Mouse (Mus musculus) midbrain, postnatal 0 days (tissue): ENCODE results near the gene Zfp672. TPM values are rescaled to one million over a fixed set of nuclear protein-coding genes. Genes with fewer than 3 reads are reported as not detected.
"Not testable (repeated sequence)": the region's sequence is repeated elsewhere in the genome, so short reads cannot be mapped to it uniquely, and the experiment has no call there.

Experiments
- ATAC-seq: fragments of 200-750 bp; cut with Nextera tagmentation; 2 replicates; pipeline ENCODE4 v1.8.0; 2017; ENCODE audit warnings: moderate number of reproducible peaks, mild to moderate bottlenecking, moderate TSS enrichment, moderate library complexity; ENCODE audit not compliant: low FRiP score
- DNase-seq: peaks from one replicate; pipeline ENCODE4 v3.0.0-alpha.2; 2015; ENCODE audit warnings: low spot score
- H3K27ac ChIP-seq: fragments of 300-500 bp; sonication (generic); 2 replicates; pipeline ENCODE4 v1.5.1; 2014; ENCODE audit warnings: low read depth, mild to moderate bottlenecking, low read length, mixed read lengths
- H3K27me3 ChIP-seq: fragments of 300-500 bp; sonication (generic); 2 replicates; pipeline ENCODE4 v1.6.1; 2014; ENCODE audit warnings: low read length, control low read depth, mixed read lengths; ENCODE audit not compliant: insufficient read depth
- H3K36me3 ChIP-seq: fragments of 300-500 bp; sonication (generic); 2 replicates; pipeline ENCODE4 v1.6.1; 2014; ENCODE audit warnings: low read length, control low read depth, mixed read lengths; ENCODE audit not compliant: insufficient read depth
- H3K4me1 ChIP-seq: fragments of 300-500 bp; sonication (generic); 2 replicates; pipeline ENCODE4 v1.6.1; 2014; ENCODE audit warnings: mild to moderate bottlenecking, control low read depth, antibody characterized with exemption, low read length, mixed read lengths; ENCODE audit not compliant: insufficient read depth
- H3K4me2 ChIP-seq: fragments of 300-500 bp; sonication (generic); 2 replicates; pipeline ENCODE4 v1.6.1; 2014; ENCODE audit warnings: low read depth, mild to moderate bottlenecking, low read length, mixed read lengths; ENCODE audit not compliant: poor library complexity, severe bottlenecking
- H3K4me3 ChIP-seq: fragments of 300-500 bp; sonication (generic); 2 replicates; pipeline ENCODE4 v1.5.1; 2014; ENCODE audit warnings: low read depth, mild to moderate bottlenecking, low read length, moderate library complexity
- H3K9ac ChIP-seq: fragments of 300-500 bp; sonication (generic); replicated peaks from 2 replicates; pipeline ENCODE4 v1.6.1; 2014; ENCODE audit warnings: mild to moderate bottlenecking, low read length, moderate library complexity, mixed read lengths; ENCODE audit not compliant: poor library complexity, severe bottlenecking
- H3K9me3 ChIP-seq: fragments of 300-500 bp; sonication (generic); 2 replicates; pipeline ENCODE4 v1.6.1; 2016; ENCODE audit warnings: low read length, control low read depth
- CTCF ChIP-seq: IDR thresholded peaks from 2 replicates; pipeline ENCODE4 v1.5.1; 2016; ENCODE audit warnings: antibody characterized with exemption, mild to moderate bottlenecking
- WGBS: fragments of 180-500 bp; shearing (Covaris S2); extraction: QIAGEN DNeasy Blood & Tissue Kit; methylation state at CpG from one replicate; pipeline ENCODE4 v1.1.7; 2014; 5-methylcytosine and 5-hydroxymethylcytosine counted together
- polyA plus RNA-seq: library from polyadenylated mRNA; unstranded; fragments of >200 nt; fragmentation: Nextera tagmentation; extraction: Ambion mirVana; gene quantifications from 2 replicates; pipeline ENCODE4 v1.2.1, GENCODE M21; 2015
- total RNA-seq: library from RNA; depleted of rRNA; stranded (reverse); fragments of >200 nt; gene quantifications from 2 replicates; pipeline ENCODE4 v1.2.3, GENCODE M21; 2014; rRNA removed

The Zfp672 gene
- 38.1 and 42.1 TPM in 2 replicates for total RNA-seq
- 41.1 and 46.9 TPM in 2 replicates for polyA plus RNA-seq

DNA sequence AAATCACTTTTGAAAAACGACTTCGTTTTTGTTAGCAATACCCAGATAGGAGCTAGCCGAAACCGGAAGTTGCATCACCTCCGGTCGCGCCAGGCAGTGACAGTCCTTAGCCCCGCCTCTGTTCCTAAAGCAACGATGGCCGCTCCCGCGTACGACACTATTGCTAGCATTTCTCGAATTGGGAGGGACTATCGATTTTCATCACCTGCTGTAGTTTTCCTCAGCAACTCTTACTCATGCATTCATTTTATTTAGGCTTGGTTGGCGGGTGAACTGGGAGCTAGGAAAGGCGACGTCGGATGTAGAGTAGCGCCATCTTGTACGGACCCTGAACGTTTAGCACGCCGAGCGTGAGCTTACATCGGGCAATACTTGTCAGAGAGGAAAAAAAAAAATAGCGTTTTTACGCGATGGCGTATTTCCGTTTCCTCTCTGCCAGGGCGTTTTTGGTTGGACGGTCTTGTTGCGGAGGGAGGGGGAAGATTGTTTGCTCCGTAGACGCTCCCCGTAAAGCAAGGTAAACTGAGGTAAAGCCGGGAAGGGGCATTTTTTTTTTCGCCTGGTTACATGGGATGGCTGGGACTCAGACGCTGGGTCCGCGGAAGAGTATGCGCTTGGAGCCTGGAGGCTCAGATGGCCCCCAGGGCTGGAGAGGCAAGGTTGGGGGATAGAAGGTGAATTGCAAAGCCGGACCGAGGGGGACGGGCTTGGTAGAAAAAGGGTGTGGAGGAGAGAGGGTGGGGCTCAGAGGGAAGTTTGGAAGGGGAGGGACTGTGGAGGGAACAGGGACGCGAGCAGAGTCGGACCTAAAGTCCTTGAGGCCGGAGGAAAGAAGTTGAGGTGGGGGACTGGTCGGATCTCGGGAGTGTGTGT, at the start of gene Zfp672, which contains the start of gene Sh3bp5l:
Gene Zfp672, minus strand, starts transcription at position 64 of the 873 bp plus-strand sequence.
Gene Sh3bp5l, plus strand, starts transcription at position 449 of the 873 bp plus-strand sequence.
- Histone ChIP-seq H3K4me3 (peak within 1 kb of the TSS; percentile 70), H3K36me3 (peaks cover 12% of the 10 kb centered on the region; the same call in 1 of the 2 replicates), H3K4me2 (peak within 1 kb of the TSS; percentile 96), H3K27ac (peak within 1 kb of the TSS; percentile 77), H3K9me3 (no peaks in the 10 kb centered on the region), H3K4me1 (peaks cover 21% of the 10 kb centered on the region), H3K9ac (peak within 1 kb of the TSS; percentile 84), H3K27me3 (no peaks in the 10 kb centered on the region)
- WGBS: under 1% methylated on average over 52 of the region's 52 CpGs
- no peak; the same call in 1 of the 2 replicates for TF ChIP-seq CTCF
- DNase-seq (peak; percentile 98), ATAC-seq (peak; percentile 95)

DNA sequence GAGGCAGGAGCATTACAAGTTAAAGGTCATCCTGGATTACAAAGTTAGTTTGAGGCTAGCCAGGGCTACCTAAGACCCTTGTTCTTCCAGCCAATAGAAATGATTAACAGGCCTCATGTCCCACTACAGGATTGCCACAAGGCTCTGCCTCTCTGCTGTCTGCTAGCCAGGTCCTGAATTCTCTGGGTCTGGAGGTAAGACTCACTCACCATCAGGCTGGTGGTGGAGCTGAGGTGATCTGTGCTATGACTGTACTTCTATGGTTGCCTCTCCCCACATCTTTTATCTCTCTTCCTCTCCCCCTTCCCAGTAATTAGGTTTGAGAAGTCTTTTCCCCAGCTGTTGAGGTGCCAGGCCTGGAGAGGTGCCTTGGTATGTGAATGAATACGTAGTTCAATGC, 49.4 kb upstream of the Zfp672 start:
- no peak overlapping the region for H3K4me2 ChIP-seq
- WGBS: 93% methylated on average over 1 of the region's 1 CpGs
- H3K4me1 ChIP-seq: no peaks in the 10 kb centered on the region
- H3K27me3 ChIP-seq: no peaks in the 10 kb centered on the region
- H3K4me3 ChIP-seq: no peak overlapping the region
- no peaks in the 10 kb centered on the region for H3K9me3 ChIP-seq
- DNase-seq (no peak), ATAC-seq (no peak)
- no peak overlapping the region for H3K27ac ChIP-seq
- H3K9ac ChIP-seq: no peak overlapping the region
- TF ChIP-seq CTCF: no peak
- no peaks in the 10 kb centered on the region for H3K36me3 ChIP-seq

DNA sequence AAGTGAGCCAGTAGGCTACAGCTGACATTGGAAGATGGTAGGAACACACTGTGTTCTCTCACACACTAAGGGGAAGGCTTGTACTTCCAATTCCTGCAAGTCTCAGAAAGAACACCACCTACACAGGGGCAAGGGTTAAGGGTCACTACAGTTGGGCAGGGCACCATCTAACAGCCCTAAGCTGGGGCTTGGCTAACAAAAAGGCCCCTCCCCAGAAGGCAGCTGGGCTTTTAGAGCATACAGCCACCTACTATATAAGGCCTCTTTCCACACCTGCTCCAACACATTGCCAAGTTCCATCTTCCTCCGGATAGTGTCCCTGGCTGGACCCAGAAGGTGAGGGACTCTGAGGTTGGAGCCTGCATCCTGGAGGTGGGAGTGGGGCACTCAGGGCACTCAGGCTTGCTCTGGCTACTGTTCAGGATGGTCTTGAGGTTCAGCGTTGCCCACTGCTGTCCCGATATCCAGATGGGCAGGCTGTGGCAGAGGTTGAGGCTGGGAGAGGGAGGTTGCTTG, 48.7 kb upstream of the Zfp672 start, which contains the start of gene Lypd8:
Gene Lypd8, plus strand, starts transcription at position 281 of the 516 bp plus-strand sequence.
- Histone ChIP-seq H3K9ac (no peak within 1 kb of the TSS), H3K4me3 (no peak within 1 kb of the TSS), H3K4me2 (no peak within 1 kb of the TSS), H3K9me3 (no peaks in the 10 kb centered on the region), H3K4me1 (no peaks in the 10 kb centered on the region), H3K27me3 (no peaks in the 10 kb centered on the region), H3K36me3 (no peaks in the 10 kb centered on the region), H3K27ac (no peak within 1 kb of the TSS)
- DNase-seq (no peak), ATAC-seq (no peak)
- WGBS: 95% methylated on average over 3 of the region's 3 CpGs
- no peak for TF ChIP-seq CTCF

DNA sequence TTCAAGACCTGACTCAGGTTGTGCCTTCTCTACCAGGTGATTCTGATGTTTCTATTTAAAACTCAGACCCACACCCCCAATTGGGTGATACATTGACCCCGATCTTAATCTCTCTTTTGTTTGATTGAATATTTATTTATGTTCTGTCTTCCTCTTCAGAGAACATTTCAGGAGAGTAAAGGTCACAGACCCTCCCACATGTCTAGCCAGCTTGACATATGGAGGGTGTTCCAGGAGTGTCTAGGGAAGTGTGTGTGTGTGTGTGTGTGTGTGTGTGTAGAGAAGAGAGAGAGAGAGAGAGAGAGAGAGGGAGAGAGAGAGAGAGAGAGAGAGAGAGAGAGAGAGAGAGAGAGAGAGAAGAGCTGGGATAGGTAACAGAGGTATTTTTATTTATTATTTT, 47.5 kb upstream of the Zfp672 start:
- Histone ChIP-seq H3K4me2 (no peak overlapping the region), H3K4me3 (no peak overlapping the region), H3K27me3 (no peaks in the 10 kb centered on the region), H3K9ac (no peak overlapping the region), H3K36me3 (no peaks in the 10 kb centered on the region), H3K27ac (no peak overlapping the region), H3K9me3 (no peaks in the 10 kb centered on the region), H3K4me1 (no peaks in the 10 kb centered on the region)
- ATAC-seq (no peak), DNase-seq (no peak)
- WGBS: 58% methylated on average over 1 of the region's 1 CpGs
- no peak for TF ChIP-seq CTCF

DNA sequence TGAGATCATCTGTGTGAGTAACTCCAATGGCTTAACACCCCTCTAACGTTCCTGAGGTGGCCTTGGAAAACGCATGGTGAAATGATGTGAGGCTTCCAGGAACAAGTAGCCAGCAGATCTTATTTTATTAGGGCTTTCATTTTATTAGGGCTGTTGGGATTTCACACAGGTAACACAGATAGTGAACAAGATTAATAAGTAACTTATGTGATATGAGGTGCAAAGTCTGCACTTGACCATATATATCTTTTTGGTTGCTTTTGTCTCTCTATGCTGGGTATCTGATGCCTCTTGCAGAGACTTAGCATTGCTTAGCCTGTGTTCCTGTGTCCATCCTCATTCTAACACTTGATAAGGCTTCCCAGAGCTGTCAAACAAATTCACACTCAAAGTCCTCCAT, 47.1 kb upstream of the Zfp672 start:
- no peak for TF ChIP-seq CTCF
- Histone ChIP-seq H3K9ac (no peak overlapping the region), H3K4me2 (no peak overlapping the region), H3K36me3 (no peaks in the 10 kb centered on the region), H3K4me3 (no peak overlapping the region), H3K27me3 (no peaks in the 10 kb centered on the region), H3K27ac (no peak overlapping the region), H3K4me1 (no peaks in the 10 kb centered on the region), H3K9me3 (no peaks in the 10 kb centered on the region)
- 89% methylated on average over 2 of the region's 2 CpGs for WGBS
- DNase-seq (no peak), ATAC-seq (no peak)

DNA sequence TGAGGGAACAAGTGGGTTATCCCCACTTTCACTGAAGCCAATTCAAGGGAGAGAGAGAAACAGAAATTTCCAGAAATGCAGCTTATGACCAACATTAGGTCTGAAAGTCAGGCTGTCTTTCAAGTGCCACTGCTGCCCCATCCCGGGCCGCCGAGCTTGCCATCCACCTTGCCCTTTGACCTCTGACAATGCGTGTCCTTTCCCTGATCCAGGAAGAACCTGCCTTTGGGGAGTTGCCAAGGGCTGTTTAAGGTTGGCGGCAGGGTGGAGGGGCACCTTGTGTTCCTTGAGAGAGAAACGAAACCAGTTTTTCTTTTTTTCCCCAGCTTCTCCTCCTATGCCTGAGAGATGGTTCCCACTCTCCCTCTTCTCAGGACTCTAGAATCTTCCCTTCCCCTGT, 36.1 kb upstream of the Zfp672 start:
- not testable (repeated sequence) for H3K4me2 ChIP-seq, H3K4me1 ChIP-seq, DNase-seq, H3K27me3 ChIP-seq, ATAC-seq, H3K4me3 ChIP-seq, H3K9me3 ChIP-seq, H3K27ac ChIP-seq, H3K9ac ChIP-seq, H3K36me3 ChIP-seq
- no CpG with 5 or more reads among the region's 6 CpGs for WGBS
